Mouse (Mus musculus): ENCODE measurements around the gene Mettl8.

Mettl8 gene

DNA sequence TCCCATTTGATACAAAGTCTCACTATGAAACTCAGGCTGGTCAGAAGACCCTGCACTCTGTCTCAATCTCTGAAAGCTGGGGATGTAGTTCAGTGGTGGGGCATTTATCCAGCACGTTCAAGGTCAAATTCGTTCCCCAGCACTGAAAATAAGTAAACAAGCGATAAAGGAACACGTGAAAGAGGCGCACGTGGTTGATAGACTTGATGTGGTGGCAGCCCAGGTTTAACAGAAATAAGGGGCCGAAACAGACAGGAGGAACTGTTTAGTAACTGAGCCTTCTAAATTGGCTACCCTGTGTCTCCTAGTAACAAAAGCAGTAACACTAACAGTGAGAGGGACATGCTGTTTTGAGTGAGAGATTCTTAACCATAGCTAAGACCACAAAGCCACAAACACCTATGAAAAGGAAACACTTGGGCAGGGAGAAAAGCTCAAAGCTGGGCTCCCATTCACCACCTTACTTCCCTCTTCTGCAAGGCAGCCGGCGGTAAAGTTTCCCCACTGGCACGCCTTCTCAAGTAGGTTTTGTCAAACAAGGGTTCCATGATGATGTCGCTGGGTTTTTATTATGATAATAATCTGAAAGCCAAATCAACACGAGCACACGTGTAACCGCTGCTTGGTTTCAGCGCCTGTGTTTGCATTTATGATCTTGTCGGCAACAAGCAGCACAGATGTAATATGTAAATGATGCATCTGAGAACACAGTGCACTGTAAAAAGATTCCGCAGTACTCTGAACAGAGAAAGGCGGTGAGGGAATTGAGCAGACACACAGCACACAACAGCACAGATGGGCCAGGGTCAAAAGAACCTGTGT, 23.2 kb downstream of the Mettl8 start:
- no peak for DNase-seq

DNA sequence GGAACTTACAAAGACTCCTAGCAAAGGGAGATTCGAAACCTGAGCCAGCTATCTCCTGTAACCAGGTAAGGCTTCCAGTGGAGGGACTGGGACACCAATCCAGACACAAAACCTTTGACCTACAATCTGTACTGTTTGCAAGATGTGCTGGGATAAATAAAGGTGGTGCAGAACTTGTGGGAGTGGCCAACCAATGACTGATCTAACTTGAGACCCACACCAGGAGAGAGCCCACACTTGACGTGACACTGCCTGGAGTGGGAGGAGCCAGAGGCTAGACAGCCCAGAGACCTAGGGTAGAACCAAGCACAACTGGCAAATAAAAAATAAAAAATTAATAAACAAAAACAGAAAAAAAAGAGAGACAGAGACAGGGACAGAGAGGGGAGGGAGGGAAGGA, 24.7 kb downstream of the Mettl8 start:
- DNase-seq: no peak

DNA sequence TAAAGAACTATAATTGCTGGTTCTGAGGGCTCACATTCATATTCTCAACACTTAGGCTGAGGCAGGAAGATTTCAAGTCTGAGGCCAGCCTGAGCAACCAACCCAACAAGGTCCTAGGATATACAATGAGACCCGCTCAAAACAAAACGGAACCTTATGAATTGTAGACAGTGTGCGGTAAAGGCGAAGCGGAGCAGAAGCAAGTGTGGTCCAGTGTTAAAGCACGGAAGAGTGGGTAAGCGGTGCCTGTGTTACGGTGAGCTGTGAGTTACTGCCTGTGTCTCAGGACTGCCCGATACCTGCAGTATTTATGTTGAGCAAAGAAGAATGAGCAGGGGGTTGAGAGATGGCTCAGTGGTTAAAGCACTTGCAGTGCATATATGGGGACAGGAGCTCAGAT, 27.8 kb downstream of the Mettl8 start:
- DNase-seq: no peak

DNA sequence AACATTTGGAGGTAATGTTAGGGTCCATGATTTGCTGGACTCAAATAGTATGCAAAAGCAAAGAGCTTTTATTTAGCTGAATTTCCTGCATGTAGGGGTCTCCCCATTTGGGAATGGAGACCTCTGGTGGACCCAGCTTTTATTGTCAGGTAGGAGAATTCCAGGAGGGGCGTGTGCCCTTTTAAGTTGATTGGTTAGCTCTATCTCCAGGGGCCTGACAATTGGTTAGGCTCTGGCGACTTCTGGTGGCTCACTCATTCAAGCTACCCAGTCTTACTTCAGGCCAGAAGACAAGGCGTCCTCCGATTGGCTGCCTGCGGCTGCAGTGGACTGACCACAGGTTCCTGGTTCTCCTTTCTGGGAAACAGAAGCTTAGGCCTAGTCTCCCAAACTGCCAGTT, 28.6 kb downstream of the Mettl8 start:
- no peak for DNase-seq

DNA sequence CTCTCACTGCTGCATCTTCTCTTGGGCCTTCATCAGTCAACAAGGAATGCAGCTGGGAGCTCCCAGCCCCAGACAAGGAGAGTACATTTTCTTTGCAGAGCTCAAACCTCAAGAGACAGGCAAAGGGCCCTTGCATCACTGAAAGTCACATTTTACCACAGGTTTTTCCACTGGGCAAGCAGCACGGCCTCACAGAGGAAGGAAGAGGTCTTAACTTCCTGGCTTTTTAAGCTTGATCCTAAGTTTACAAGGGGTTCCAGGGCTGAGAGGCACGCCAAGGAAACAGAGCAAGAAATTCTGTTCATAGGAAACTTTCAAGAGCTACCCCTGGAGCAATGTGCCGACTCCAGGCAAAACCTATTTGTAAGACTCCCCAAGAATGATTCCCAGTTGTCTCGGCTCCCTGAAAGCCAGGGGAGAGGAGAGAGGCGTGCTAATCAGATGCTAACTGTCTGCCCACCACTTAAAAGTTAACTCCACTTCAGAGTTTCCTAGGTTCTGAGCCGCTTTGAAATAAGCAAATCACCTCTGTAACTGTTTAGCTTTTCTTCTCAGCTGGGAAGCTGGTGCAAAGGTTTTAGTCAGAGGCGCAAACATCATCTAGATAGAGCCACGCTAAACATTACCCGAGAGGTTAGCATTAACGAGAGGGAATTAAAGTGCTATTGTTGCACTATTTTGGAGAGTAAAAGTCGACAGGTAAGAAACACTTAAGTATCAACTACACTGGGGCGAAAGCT, 29.6 kb downstream of the Mettl8 start:
- DNase-seq: no peak

DNA sequence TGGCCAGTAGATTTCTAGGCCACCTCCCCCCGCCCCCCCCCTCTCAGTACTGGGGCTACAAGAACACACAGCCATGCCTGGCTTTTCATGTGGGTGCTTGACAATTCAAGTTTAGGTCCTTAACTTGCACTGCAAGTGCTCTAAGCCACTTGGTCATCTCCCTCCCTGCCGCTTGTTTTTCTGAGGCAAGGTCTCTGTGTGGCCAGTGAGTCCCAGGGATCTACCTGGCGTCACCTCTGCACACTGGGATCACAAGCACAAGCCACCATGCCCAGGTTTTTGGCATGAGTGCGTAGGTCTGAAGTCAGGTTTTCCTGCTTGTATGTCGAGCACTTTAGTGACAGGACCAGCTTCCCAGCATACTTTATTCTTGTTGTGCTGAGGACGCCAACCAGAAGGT, 31.4 kb downstream of the Mettl8 start:
- no peak for DNase-seq

DNA sequence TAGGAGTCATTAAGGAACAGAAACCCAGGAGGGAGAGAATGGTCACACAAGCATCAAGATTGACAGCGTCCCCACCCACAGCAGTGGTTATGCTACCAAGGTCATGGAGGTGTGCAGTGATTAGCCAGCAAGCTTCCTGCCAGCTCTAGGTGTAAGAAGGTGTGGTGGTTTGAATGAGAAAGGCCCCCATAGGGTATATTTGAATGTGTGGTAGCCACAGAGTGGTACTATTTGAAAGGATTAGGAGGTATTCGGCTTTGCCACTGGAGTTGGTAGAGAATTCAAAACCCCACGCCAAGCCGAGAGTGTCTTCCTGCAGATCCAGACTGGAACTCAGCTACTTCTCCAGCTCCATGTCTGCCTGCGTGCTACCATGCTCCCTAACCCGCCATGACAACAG, 32.4 kb downstream of the Mettl8 start:
- DNase-seq: no peak

DNA sequence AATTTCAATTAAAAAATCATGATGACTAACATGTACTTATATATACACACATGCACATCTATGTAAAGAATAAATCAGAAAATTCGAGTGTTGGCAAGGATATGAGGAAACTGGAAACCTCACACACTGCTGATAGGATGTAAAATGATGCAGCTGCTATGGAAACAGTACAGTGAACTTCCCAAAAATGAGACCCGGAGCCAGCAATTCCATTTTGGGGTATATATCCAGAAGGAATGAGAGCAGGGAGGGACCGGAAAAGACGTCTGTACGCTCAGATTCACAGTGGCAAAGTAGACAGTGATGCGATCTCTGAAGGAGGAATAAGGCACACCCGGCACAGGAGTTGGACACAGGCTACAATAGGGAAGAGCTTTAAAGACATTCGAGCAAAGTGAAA, 34.7 kb downstream of the Mettl8 start:
- DNase-seq: no peak

DNA sequence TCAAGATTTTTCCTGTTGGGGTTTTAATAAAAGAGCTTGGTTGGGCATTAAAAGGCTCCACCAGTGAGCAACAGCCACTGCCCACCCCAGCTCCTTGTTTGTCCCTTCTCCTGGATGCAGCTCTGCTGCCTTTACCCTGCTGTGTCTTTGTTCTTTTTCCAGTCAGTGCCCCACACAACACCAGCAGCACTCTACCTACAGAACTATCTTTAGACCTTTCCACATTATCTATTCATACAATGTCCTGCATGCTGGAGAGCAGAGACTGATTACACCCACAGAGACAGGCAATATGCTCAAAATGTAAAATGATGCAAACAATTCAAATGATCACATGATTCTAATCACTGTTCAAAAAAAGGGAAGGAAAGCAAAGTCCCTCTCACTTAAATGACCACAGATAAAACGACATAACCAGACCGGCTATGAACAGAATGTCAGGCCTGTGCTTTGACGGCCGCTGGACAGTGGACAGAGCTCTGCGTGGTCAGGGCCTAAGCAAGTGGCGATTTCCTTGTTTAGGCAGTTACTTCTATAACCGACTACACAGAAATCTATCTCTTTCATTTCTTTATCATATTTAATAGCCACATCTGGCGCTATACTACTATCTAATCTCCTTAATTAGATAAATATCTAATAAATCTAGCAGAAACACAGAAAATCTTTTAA, 35.5 kb downstream of the Mettl8 start:
- DNase-seq: no peak

DNA sequence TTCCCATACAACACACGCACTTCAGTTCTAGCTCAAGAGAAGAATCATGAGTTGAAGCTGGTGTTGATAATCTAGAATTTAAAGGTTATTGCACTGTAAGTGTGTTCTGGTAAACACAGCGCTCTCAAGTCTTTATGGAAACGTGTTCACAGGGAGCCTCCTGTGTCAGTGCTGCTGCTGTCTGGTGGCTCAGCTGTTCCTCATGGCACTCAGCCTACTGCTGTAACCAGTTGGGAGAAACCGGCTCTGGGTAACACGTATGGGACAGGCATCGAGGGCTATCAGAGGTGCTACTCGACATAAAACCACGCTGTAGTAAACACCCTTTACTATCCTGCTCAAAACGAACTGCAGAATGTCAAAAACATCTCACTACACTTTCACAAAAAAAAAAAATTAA, 36.1 kb downstream of the Mettl8 start:
- no peak for DNase-seq

DNA sequence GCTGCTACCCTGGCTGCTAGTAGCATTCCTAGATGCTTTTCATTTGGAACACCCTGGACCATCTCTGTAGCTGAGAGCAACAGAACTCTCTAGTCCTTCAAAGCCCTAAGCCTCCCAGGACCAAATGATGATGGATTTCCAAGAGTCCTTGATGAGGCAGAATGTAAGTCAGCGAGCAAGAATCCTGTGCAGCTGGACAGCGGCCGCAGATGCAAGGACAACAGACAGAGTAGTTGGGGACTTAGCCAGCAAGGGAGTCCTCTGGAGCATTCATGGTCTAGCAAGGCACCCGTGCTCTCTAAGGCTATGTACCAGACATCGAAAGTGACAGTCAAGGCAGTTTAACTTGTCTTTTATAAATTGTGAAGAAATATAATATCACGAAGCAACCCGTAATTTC, 41.9 kb downstream of the Mettl8 start:
- DNase-seq: no peak

DNA sequence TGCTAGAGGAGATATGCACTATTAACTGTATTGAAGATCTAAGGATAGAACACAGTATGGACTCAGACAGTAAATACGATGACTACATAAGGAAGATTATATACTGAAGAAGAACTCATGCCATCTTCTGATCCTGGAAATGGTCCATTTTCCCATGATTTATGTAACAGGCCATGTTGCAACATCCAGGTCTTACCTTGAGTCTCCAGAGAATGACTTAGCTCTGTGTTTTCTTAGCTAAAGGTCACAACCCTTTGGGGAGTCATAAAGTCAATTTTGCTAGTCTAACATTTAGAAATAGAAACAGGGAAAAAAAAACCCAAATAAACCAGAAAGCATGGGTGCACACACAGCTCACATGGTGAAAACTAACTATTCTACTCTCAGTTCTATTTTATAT, 43.6 kb downstream of the Mettl8 start:
- no peak for DNase-seq

DNA sequence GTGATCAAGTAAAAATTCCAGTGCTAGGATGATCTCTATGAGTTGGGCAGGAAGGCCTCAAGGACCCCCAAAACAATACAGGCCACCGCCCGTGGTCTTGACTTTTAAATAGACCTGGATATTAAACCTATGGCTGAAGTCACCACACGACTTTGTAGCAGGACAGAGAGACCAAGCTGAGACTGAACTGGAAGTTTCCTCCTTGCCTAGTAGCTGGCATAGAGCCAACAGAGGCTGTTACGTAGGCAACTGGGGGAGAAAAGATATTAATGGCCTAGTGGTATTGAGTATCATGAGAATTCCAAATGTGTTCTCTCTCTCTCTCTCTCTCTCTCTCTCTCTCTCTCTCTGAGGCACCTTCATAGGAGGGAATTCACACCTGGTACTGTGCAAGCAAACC, 51.0 kb downstream of the Mettl8 start:
- DNase-seq: no peak

DNA sequence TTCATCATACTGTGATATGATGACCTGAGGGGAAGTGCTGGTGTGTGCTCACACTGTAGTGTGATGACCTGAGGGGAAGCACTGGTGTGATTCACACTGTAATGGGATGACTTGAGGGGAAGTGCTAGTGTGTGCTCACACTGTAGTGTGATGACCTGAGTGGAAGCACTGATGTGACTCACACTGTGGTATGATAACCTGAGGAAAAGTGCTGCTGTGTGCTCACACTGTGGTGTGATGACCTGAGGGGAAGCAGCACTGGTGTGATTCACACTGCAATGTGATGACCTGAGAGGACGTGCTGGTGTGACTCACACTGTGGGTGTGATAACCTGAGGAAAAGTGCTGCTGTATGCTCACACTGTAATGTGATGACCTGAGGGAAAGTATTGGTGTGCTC, 52.9 kb downstream of the Mettl8 start:
- DNase-seq: no peak

DNA sequence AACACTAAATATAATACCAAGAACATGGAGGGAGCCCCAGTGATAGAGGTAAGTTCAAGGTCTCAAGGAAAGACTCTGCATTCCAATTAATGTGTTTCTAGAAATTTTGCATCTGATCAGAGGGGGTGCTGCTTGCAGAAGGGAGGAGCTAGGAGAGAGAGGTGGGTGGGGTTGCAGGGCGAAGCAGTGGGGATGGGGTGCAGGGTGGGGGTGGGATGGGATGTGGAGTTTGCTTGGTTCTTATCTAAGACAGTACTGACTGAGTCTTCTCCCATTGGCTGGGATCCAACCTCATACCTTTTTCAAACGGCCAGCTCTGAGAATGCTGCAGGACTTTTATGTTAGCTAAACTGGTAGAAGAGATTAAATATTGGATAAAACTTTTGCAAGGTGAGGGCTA, 56.6 kb downstream of the Mettl8 start:
- DNase-seq: no peak

DNA sequence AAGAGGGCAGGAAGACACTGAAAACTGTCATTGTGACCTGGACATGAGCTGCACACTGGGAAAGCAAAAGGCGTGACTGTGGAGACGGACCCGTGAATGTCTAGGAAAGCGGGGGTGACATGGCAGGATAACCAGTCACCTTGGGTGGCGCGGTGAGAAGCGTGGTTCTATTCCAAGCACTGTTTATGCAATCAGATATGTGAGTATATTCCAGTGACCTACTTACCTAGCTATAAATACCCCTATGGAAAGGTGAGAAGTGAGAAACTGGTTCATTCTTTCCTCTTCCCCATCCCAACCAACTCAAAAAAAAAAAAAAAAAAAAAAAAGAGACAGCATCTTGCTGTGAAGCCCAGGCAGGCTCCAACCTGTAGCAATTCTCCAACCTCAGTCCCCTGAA, 58.9 kb downstream of the Mettl8 start:
- no peak for DNase-seq

DNA sequence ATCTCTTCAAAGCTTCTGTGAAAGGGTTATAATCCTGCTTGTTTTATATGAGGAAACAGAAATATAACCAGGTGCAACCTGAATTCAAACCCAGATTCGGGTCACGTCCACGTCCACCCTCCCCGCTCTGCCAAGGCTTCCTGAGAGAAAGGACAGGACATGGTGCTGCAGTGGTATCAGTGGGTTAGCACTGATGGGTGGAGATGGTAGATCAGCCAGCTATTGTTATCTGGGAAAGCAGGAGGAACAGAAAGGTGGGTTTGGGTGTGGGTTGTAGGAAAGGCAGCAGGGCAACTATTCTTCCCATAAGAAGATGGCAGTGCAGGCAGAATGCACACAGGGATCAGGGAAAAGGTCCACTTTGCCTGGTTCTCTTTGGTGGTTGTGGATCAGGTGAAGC, 59.5 kb downstream of the Mettl8 start:
- DNase-seq: no peak

DNA sequence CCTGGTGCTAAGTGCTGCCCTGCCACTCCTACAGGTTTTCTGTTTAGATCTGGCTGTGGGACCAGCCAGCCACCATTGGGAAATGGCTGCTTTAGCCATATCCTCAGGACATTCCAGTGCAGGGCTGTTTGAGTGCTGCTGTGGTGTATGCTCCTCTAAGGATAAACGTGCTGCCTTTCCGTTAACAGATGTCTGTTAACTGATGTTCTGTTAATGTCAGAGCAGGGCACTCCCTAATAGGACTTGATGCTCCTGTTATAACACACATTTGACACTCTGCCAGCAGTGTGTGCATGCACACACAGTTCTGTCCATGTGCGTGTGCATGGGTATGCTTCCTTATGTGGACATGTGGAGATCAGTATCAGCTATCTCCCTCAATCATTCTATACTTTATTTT, 61.6 kb downstream of the Mettl8 start:
- DNase-seq: no peak

DNA sequence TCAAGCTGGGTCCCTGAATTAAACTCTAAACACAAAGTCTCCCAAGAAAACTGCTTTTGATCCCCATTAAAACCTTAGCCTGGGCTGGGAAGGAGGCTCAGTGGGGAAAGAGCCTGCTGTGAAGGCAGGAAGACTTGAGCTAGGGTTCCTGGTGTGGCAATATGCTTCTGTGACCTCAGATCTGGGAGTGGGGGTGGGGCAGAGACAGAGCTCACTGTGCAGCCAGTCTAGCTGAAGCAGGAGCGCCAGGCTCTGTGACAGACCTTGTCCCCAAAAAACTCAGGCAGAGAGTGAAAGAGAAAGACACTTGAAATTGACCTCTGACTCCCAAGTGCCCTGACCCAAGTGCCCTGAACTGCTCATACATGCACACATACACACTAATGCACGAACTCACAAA, 62.7 kb downstream of the Mettl8 start:
- DNase-seq: no peak

DNA sequence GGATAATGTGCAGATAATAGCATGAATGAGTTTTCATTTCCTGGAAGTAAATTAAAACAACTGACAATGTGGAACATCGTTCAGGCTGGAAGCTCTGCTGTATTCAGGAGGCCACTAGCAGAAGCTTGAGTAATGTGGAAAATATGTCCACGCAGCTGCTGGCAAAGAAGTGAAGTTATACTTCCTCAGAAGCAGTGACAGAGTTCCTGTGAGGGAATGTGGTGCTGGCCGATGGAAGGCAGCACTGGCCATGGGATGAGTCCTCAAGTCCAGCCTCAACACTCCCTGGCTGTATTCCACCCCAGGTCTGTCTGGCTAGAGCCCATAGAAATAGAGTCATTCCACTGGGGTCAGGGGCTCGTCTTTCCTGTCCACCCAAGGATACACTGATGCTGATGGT, 65.2 kb downstream of the Mettl8 start:
- no peak for DNase-seq

DNA sequence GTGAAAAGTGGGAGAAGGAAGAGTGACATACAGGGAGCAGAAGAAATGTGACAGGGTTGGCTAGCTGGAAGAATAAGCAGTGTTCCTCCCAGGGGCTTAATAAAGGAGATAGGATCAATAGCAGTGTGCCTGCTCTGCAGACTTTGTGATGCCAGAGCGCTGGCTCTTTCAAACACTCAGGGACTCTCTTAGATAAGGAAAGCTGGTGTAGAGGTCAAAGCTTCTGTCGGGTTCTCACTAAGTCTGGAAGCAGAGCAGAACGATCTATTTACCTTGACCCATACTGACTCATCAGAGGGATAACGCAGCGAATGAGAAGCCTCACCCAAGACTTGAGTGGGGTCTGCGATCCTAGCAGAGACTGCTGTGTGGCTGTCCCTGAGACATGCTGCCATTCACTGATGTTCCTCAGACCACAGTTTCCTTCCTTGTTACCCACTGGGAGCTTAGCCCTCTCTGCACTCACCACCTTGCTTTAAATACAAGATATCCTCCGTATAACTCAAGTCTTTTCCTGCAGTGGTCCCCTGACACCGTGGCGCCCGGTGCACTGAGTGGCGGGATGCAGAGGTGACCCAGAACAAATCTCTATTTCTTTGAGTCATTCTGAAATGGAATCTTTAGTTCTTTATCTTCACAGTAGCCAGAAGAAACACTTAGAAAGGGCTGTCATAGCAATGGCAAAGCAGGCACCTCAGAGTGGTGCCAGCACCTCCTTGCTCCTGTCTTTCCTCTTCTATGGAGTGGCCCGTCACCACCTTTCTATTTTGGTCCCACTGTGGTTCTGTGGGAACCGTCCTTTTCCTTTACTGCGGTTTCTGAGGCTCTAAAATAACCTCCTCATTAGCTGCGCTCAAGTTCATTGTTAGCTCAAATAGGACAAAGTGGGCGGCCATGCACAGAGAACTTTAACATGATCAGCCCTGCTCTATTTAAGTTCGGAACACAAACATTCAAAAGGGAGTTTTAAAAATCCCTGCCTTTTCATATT, 65.9 kb downstream of the Mettl8 start:
- DNase-seq: no peak

DNA sequence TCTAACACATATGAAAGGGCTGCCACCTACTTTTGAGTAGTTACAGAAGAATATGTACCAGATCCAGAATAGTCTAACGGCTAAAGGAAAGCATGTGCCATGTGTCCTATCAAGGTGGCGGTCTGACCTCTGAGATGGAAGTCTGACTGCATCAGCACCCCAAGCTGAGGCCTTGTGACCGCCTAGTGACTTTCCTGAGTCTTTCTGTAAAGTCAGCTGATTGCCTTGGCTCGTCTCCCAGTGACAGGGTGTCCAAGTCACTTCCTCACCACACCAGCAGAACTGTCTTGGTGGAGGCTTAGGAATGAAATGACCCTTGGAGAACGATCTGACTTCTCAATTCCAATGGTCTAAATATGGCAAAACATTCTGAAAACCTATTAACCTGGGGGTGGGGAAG, 77.1 kb downstream of the Mettl8 start:
- DNase-seq: no peak

DNA sequence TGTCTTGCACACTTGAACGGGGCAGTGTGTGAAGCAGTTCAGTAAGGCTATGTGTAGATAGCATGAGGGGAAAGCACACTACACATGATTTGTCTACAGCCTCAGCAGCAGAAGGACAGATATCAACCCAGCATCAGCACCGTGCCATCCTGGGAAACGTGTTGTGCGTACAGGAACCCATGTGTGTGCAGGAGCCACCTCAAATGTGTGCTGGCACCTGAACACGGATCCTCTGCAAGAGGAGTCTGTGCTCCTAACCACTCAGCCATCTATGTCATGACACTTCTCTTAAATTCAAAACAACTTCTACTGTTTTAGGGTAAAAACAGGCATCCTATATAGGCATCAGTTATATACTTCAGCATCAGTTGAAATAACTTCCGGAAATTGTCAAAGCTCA, 80.6 kb downstream of the Mettl8 start:
- DNase-seq: no peak

Measured in right cerebral cortex, postnatal 14 days (tissue).